Mouse (Mus musculus) lung, adult 2 months (tissue): ENCODE data around the gene Oard1. TPM values are rescaled to one million over a fixed set of nuclear protein-coding genes. Genes with fewer than 3 reads are reported as not detected.

ENCODE experiments used
- DNase-seq: peaks from one replicate; pipeline ENCODE4 v3.0.0; 2022
- H3K4me1 ChIP-seq: fragments of 200-500 bp; 2 replicates; pipeline ENCODE4 v1.6.1; 2011; ENCODE audit warnings: low read length; ENCODE audit not compliant: control insufficient read depth, insufficient read depth
- H3K4me3 ChIP-seq: fragments of 200-500 bp; replicated peaks from 2 replicates; pipeline ENCODE3; 2011; ENCODE audit warnings: low read depth, mild to moderate bottlenecking, control low read depth, low read length; ENCODE audit errors: extremely low read depth
- CTCF ChIP-seq: fragments of 200-500 bp; IDR thresholded peaks from 2 replicates; pipeline ENCODE4 v1.5.1; 2011; ENCODE audit warnings: mild to moderate bottlenecking, low read length, control low read depth; ENCODE audit not compliant: insufficient read depth
- POLR2A ChIP-seq: fragments of 200-500 bp; IDR thresholded peaks from 2 replicates; pipeline ENCODE4 v1.6.1; 2011; ENCODE audit warnings: low read depth, mild to moderate bottlenecking, control low read depth, low read length, borderline replicate concordance; ENCODE audit errors: extremely low read depth
- WGBS: fragments of 180-500 bp; shearing (Covaris S2); methylation state at CpG from one replicate; pipeline ENCODE4 v1.1.7; 2018; 5-methylcytosine and 5-hydroxymethylcytosine counted together
- polyA plus RNA-seq: library from polyadenylated mRNA; depleted of rRNA; stranded (reverse); fragments of >200 nt; gene quantifications from 2 replicates; pipeline ENCODE4 v1.2.3, GENCODE M21; 2012

Oard1 gene
- polyA plus RNA-seq, 1 experiment = 11.9 TPM

DNA sequence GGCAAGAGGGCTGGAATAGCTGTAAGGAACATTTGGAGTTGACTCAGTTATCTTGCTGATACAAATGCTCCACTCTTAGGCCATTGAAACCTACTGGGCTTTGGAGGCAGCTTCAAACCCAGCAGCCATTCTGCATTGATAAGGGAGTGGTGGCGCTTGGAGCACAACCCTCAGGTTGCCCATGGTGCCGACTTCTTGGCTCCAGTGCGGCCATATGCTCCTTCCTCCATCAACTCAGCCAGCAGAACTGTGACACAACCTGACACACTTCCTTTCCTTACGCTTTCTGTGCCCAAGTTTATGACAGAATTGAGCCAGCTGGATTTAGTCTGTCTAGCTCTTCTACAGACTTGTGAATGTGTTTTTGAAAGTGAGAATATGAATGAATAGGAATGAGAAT lies 2.7 kb upstream of the Oard1 start:
- no peak for DNase-seq
- TF ChIP-seq POLR2A = no peak
- no peak for TF ChIP-seq CTCF
- H3K4me1 ChIP-seq = peaks cover 6% of the 10 kb centered on the region
- WGBS = 54% methylated on average over 4 of the region's 4 CpGs
- H3K4me3 ChIP-seq = no peak overlapping the region

GRCm38 (mm10) chr17:48407910-48408525 lies 1.8 kb upstream of the Oard1 start:
- TF ChIP-seq POLR2A = no peak
- peak overlapping the region; percentile 50 for H3K4me3 ChIP-seq
- 5% methylated on average over 8 of the region's 8 CpGs for whole genome bisulfite sequencing
- H3K4me1 ChIP-seq = peaks cover 6% of the 10 kb centered on the region
- no peak for DNase-seq

- peaks cover 6% of the 10 kb centered on the region for H3K4me1 ChIP-seq
- H3K4me3 ChIP-seq = peak overlapping the region; percentile 83
- DNase-seq = peak; percentile 74
- TF ChIP-seq POLR2A = peak; percentile 44; the same call in 1 of the 2 replicates
- no peak for TF ChIP-seq CTCF
- WGBS = under 1% methylated on average over 47 of the region's 47 CpGs
Observed at GRCm38 (mm10) chr17:48408526-48409291, 1.1 kb upstream of the Oard1 start.

DNA sequence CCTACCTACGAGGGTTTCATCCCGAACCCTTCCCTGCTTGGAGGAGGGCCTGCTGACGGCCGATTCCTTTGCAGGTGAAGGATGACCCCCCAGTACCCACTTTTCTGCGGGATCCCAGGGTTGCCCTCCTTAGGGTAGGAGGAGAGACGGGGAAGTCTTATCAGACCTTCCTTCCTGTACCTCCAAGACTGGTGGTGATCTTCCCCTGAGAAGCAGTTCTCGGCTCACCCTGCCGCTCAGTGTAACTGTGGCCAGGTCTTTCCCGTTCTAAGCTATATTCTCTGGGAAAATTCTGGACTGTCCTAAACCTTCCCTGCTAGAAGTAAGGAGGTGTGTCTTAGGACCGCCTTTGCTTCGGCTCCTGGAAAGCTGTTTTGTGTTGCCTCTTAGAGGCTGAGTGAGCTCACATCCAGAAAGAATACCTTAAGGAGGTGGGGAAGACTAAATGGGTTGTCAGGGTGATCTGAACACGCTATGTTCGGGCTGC lies 528 bp downstream of the Oard1 start:
- DNase-seq = no peak
- Histone ChIP-seq H3K4me3 (peak overlapping the region; percentile 87), H3K4me1 (peaks cover 3% of the 10 kb centered on the region)
- no peak for TF ChIP-seq CTCF
- WGBS = under 1% methylated on average over 13 of the region's 13 CpGs

DNA sequence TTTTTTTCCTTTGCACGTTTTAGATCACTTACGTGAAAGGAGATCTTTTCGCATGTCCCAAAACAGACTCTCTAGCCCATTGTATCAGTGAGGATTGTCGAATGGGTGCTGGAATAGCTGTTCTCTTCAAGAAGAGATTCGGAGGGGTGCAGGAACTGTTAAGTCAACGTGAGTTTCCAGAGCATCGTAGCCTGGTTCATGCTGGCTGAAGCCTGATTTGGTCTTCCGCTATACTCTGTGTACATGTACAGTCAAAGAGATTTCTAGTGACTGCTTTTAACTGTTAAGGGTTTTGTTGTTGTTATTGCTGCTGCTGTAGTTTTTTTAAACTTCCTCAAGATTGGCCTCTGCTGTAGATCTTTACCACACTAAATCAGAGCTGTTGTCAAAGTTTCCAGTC lies 1.4 kb downstream of the Oard1 start:
- no peak for DNase-seq
- Histone ChIP-seq H3K4me1 (peaks cover 3% of the 10 kb centered on the region), H3K4me3 (no peak overlapping the region)
- 29% methylated on average over 8 of the region's 8 CpGs for WGBS
- TF ChIP-seq CTCF = no peak
- no peak for TF ChIP-seq POLR2A

- Histone ChIP-seq H3K4me3 (no peak overlapping the region), H3K4me1 (no peaks in the 10 kb centered on the region; the same call in 1 of the 2 replicates)
- no peak for DNase-seq
- TF ChIP-seq POLR2A = no peak
- no peak for TF ChIP-seq CTCF
- WGBS = 50% methylated on average over 7 of the region's 7 CpGs
Observed at GRCm38 (mm10) chr17:48416011-48416410, 6.2 kb downstream of the Oard1 start.

DNA sequence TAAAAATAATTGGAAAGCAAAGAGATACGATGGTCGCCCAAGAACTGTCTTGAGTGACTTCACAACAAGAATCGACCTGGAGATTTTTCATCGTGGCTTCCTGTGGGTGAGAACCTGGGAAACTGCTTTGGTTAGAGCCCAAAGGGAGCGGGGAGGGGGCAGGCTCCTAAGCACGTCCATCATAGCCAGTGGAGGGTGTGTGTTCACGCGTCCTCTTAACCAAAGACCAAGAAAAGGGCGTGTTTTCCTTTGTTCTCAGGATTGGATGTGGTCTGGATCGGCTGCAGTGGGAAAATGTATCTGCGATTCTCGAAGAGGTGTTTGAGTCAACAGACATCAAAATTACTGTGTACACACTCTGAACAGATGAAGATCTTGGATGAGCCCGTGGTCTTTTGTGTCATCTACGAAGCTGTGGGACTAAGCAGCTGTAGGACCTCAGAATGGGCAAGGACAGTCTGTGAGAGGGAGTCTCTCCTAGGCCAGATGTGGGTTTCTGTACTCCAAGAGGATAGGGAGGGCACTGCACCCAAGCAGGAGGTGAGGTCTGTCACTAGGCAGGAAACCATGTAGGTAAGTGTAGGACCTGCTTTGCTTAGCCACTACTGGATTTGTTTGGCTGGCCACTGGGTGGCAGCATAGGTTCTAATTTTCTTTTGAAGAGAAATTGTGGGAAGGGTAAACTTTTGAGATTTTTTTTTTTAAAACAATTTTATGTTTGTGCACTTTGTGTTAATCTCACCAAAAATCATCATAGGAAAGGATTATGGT lies 6.8 kb downstream of the Oard1 start:
- whole genome bisulfite sequencing = 60% methylated on average over 14 of the region's 14 CpGs
- peak; percentile 41 for DNase-seq
- TF ChIP-seq POLR2A = no peak
- TF ChIP-seq CTCF = peak; percentile 31
- no peaks in the 10 kb centered on the region; the same call in 1 of the 2 replicates for H3K4me1 ChIP-seq
- no peak overlapping the region for H3K4me3 ChIP-seq

DNA sequence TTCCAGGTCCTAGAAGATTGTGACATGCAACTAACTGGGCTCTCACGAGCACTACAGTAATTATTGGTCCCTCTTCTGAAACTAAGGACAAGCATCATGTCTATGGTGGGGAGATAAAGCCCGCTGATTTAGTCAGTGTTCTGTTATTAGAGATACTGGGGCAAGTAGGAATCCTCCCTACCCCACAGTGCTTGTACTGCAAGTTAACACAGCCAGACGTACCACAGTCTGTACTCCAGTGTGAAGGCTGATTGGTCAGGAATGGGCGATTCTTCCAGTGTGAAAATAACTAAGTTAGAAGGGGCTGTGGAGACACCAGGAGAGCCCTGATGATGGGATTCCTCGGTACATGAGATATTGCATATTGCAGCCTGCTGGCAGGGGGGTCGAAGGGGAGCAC lies 7.7 kb downstream of the Oard1 start:
- DNase-seq = no peak
- Histone ChIP-seq H3K4me1 (no peaks in the 10 kb centered on the region; the same call in 1 of the 2 replicates), H3K4me3 (no peak overlapping the region)
- no peak for TF ChIP-seq CTCF
- no peak for TF ChIP-seq POLR2A
- WGBS = 83% methylated on average over 6 of the region's 6 CpGs

DNA sequence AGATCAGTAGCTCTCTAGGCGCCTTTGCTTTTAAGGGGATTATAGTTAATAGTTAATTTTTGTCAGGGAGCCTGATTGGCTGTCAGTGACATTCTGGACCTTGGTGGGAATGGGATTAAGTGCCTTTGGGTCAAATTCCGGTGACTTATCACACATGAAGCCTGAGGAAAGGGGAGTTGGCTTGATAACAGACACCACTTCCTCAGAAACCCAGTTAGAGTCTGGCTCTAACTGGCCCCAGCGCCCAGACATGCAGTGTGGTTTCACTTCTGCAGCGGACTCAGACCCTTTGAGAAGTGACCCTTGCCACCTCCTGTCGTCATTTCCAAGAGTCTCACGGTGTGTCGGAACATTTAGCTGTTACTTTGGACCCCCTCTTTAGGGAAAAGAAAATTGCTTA lies 8.4 kb downstream of the Oard1 start:
- no peak overlapping the region for H3K4me3 ChIP-seq
- DNase-seq = no peak
- H3K4me1 ChIP-seq = no peaks in the 10 kb centered on the region; the same call in 1 of the 2 replicates
- TF ChIP-seq POLR2A (no peak), CTCF (no peak)
- 53% methylated on average over 7 of the region's 7 CpGs for WGBS
